Mouse (Mus musculus) testis, postnatal 10 days (tissue): Measurements from ENCODE around the gene Casq2.
A peak's percentile ranks its signal among the peaks of the same experiment; 100 is the strongest.

Experiments used
- DNase-seq: peaks from one replicate; pipeline ENCODE4 v3.0.0; 2021; ENCODE audit warnings: low spot score

Casq2 gene

GRCm38 (mm10) chr3:102086283-102086682 is at the start of gene Casq2:
TSS of gene Casq2 (plus strand) at chr3:102086415.
- no peak for DNase-seq

- peak; percentile 19 for DNase-seq
Measured at GRCm38 (mm10) chr3:102037806-102038205, 48.4 kb upstream of the Casq2 start.

- DNase-seq: peak; percentile 16
Measured at GRCm38 (mm10) chr3:102038608-102039007, 47.6 kb upstream of the Casq2 start.

- DNase-seq: peak; percentile 7
Measured at GRCm38 (mm10) chr3:102041632-102042031, 44.6 kb upstream of the Casq2 start.

DNA sequence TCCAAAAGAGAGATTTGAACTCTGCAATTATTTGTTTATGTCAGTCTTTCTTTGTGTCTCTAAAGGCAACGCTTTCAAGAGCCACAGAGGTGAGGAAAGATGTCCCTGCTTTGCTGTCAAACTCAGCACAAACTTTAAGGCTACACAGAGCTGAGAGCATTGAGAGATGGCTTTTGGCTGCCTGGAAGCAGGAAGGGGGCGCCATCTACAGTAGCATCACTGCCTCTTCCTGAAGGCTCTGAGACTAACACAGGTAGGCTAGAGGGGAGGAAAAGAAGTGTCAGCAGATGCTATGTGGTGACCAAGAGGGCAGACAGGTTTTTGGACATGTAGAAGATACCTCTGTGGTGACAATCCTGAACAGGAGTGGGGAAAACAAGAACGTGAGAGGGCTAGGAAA is 41.1 kb upstream of the Casq2 start:
- peak; percentile 43 for DNase-seq

- no peak for DNase-seq
Measured at GRCm38 (mm10) chr3:102047532-102047931, 38.7 kb upstream of the Casq2 start.

- DNase-seq: no peak
Measured at GRCm38 (mm10) chr3:102049207-102050104, 36.8 kb upstream of the Casq2 start.

DNA sequence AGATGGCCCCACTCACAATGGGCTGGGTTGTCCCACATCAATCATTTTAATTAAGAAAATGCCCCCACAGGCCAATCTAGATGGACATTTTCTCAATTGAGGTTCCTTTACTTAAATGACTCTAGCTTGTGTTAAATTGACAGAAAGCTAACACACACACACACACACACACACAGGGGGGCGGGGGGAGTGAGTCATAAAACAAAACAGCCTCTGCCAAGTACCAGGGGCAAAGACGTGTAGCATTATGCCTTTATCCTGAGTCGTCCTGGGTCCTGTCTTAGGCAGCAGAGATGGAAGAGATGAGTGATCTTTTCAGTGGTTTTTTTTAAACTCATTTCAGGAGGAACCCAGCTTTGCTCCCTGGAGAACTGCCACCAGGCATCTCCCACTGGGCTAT is 34.2 kb upstream of the Casq2 start:
- no peak for DNase-seq

GRCm38 (mm10) chr3:102053293-102053692 is 32.9 kb upstream of the Casq2 start:
- no peak for DNase-seq

- no peak for DNase-seq
Measured at GRCm38 (mm10) chr3:102055878-102056277, 30.3 kb upstream of the Casq2 start.

DNA sequence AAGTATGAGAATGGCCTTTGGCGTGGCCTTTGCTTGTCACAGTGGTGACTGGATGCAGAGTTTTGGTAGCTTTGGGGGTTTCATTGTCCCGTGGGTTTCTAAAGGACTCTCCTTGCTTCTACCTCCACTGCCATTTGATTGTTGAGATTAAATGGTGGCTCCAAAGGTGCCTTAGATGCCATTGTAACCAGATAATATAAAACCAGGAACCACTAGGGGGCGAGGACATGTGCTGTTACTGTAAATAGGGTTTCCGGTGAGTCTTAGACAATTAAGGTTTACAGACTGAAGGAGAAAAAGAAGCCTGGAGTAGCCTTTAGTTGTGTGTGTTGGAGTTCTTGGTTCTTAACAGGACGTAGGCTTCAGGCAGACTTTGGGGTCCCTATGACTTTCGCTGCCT is 26.1 kb upstream of the Casq2 start:
- no peak for DNase-seq

DNA sequence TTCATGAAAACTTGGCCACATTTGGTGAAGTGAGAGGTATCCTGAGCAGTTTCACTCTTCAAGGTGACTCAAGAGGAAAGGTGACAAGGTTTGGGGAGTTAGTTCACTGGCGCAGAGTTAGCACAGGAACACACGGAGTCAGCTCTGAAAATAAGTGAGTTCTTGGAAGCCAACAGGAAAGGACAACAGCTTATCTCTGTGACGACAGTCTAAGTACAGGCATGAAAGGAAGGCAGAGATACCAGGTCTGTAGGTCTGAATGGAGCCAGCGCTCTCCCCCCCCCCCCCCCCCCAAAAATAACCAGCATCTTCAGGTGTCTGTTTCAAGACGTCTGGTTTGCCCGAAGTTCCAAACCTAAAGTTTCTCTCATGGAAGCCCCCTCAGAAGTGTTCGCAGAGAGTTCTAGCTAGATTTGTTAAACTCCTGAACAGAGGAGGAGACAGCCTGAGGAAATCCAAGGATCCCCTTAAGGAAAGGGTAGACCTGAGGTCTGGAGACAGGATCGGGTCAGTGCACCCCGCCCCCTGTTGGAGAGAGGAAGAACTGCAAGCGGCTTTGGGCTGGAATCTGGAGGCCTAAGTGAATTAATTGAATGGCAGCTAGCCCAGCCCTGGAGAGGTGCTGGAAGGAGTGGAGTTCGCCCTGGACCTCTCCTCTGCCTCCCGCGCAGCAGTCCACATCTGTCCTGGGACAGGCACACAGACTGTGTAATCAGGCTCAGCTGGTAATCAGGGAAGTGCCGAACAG is 24.1 kb upstream of the Casq2 start:
- DNase-seq: peak; percentile 83

DNA sequence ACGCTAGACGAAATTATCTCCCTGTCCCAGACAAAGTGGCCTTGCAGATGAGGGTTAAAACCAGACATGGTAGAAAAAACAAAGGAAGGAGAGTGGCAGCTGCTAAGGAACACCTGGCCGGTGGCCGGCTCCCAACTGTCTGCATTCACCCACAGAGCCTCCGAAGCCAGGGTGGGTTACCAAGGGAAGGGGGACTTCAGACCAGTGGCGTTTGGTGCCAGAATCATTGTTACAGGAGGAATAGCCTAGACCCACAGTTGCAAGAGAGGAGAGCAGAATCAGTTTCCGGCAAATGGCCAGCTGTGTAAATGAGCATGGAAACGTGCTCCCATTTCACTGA is 23.6 kb upstream of the Casq2 start:
- DNase-seq: no peak

DNA sequence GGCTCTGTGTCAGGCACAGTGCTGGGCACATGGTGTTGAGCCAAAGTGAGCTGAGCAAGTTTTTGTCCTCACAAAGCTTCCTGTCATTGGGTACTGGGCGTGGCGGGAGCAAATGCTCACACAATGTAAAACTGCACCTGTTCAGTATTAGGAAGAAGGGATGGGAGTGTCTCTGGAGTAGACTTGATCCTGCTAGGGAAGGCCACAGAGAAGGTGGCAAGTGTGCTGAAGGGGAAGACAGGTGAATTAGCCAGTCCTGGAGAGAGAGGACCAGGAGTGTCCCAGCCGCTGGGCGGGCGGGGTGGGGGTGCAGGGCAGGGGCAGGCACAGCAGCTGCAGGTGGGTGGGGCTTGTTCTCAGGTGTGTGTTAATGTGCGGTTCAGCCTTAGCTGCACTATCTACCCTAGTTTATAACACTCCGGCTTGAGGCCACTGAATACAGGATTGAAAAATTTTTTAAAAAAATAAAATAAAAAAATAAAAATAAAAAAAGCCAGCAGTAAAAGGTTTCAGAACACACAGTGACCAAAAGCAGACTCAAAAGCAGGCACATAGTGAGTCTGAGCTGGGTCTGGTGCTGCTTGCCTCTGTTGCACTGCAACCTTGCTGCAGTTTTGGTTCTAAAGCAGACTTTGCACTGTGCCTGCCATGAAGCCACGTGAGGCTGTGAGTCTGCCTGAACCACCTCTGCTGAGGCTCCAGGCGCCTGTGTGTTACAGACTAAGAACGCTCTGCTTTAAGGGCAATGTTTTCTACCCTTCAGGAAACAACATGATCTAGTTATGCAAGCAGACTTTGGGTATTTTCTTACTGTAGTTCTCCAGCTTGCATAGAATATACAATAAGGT is 22.7 kb upstream of the Casq2 start:
- no peak for DNase-seq

DNA sequence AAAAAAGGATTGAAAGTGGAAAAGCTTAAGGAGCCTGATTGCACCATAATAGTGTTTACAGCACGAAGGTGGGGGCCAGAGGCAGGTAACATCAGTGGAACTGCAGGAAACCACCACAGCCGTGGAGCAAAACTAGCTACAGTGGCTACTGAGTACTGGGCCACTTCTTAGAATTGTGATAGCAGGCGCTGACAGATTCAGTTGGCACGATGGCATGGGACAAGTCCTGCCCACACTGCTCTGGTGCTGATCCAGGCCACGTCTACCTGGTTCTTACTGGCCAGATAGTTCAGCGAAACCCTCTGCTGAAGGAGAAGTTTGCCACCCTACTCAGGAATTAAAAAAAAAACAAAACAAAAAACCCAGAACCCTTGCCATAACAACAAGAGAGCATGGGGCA is 21.6 kb upstream of the Casq2 start:
- no peak for DNase-seq

DNA sequence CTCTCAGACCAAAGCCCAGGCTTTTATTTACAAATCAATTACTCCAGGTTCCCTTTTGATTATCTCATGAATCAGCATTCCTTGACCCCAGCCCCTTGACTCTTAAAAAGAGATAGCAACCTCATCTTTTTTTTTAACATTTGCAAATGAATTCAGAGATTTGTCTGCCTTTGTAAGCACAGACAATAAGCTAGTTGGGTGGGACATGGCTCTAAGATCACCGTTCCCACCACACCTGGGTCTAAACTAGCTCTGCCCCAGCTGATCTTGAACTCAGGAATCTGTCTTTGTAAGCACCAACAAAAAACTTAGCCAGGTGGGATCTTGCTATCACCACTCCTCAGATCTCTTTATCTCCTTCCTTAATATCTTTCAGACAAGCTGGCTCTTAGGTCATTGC is 18.9 kb upstream of the Casq2 start:
- no peak for DNase-seq

DNA sequence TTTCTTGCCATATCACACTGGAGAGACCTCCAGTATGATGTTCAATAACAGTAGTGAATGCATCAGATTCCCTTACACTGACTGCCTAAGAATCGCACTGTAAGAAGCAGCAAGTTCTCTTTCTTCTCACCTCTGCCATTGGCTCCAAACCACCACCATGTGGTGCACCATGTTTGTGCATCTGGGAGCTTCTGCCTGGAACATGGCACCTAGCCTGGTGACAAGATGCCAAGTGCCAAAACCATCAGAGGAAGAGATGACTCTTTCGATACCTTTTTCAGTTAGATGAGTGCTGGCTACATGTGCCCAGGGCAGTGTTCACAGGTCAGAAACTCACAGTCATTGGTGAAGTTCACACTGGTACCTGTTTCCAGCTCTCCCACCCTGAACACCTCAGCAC is 18.4 kb upstream of the Casq2 start:
- DNase-seq: no peak

- no peak for DNase-seq
Measured at GRCm38 (mm10) chr3:102069260-102069659, 17.0 kb upstream of the Casq2 start.

DNA sequence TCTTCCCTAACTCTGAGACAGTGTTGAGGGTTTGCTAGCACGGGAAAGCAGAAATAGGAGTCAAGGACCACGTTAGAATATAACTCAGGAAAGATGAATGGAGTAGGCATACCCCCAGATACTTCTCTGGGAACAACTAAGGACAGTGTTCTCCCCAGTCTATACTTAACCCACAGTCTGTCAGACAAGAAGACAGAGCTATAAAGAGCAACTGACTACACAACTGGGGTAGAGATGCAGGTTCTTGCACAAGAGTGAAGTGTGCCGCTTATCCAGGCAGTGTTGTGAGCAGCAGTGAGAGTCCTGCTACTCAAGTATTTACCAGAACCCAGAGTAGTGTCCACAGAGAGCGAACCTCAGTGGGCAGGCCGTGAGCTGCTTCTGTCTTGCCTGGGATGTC is 16.5 kb upstream of the Casq2 start:
- DNase-seq: no peak

DNA sequence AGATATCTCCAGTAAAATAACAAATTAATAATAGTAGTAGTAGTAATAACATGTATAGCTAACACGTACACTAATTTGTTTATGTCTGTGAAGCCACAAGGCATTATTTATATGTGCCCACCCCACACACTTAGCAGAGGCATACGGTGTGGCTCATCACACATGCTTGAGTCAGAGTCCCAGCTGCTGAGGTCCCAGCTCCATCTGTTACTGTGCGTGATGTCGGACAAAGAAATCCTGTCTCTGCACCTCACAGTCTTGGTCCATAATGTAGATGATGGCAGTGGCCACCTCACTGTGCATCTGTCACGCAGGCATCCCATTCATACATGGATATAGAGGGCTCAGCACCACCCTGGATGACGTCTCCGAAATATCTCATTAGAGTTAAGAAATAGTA is 15.9 kb upstream of the Casq2 start:
- no peak for DNase-seq

DNA sequence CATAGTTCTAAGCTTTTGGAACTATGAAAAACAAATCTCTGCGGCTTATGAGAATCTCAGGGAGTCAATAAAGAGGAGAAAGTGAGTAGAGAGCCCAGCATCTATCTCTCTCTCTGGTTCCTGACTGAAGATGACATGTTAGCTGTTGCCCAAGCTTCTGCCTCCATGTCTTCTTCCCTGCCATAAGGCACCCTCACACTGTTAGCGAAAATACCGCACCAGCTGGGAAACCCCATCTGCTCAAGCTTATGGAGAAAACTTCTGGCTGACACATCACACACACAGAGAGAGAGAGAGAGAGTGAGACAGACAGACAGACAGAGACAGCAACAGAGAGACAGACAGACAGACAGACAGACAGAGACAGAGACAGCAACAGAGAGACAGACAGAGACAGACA is 15.2 kb upstream of the Casq2 start:
- no peak for DNase-seq

GRCm38 (mm10) chr3:102079413-102079812 is 6.8 kb upstream of the Casq2 start:
- DNase-seq: no peak

DNA sequence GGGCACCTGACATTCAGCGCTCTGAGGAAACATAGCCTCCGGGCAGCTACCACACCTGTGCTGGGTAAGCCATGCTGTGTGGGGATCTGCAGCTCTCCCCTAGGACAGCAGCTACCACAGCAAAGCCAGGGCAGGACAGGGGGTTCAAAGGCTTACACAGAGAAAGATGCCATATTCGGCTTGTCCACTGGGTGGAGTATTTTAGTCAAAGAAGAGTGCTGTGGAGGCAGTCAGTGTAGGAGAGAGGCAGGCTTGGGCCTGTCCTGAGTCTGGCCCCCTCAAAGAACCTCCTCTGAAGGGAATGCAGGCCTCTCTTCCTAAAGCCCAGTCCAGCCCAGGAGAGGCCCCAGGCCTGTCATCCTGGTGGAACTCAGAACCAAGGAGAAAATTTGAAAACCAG is 4.4 kb upstream of the Casq2 start:
- peak; percentile 89 for DNase-seq
